Mouse (Mus musculus): Measurements from ENCODE around the gene Ift74.

Gene Ift74

GRCm38 (mm10) chr4:94696368-94696767, 82.1 kb downstream of the Ift74 start:
- no peak for DNase-seq

- no peak for DNase-seq
Measured at GRCm38 (mm10) chr4:94711002-94711401, 96.7 kb downstream of the Ift74 start.

GRCm38 (mm10) chr4:94711426-94711825, 97.1 kb downstream of the Ift74 start:
- no peak for DNase-seq

GRCm38 (mm10) chr4:94713741-94714140, 99.5 kb downstream of the Ift74 start:
- DNase-seq = no peak

GRCm38 (mm10) chr4:94715166-94715565, 100.9 kb downstream of the Ift74 start:
- DNase-seq = peak; percentile 97

- peak; percentile 97 for DNase-seq
Measured at GRCm38 (mm10) chr4:94725799-94726198, 111.5 kb downstream of the Ift74 start.

- no peak for DNase-seq
Measured at GRCm38 (mm10) chr4:94732721-94733120, 118.4 kb downstream of the Ift74 start.

- no peak for DNase-seq
Measured at GRCm38 (mm10) chr4:94737326-94738295, 123.3 kb downstream of the Ift74 start.

GRCm38 (mm10) chr4:94738838-94739731, 124.8 kb downstream of the Ift74 start, which contains the start of gene Tek:
TSS of gene Tek (plus strand) at chr4:94739289.
- peak; percentile 97 for DNase-seq

- no peak for DNase-seq
Measured at GRCm38 (mm10) chr4:94741824-94742223, 127.5 kb downstream of the Ift74 start.

All from heart, adult 11 months (tissue).